Mouse (Mus musculus): ENCODE measurements around the gene Fgf2.

The Fgf2 gene

GRCm38 (mm10) chr3:37407598-37407997 is 59.5 kb downstream of the Fgf2 start:
- DNase-seq (ENCODE audit: inconsistent age in 2 of 2, low spot score in 1 of 2): no peak

- no peak for DNase-seq (ENCODE audit: inconsistent age in 2 of 2, low spot score in 1 of 2)
Measured at GRCm38 (mm10) chr3:37413446-37413845, 65.3 kb downstream of the Fgf2 start.

- peak; percentile 78 to 90 for DNase-seq (ENCODE audit: inconsistent age in 2 of 2, low spot score in 1 of 2)
Measured at GRCm38 (mm10) chr3:37414413-37414960, 66.3 kb downstream of the Fgf2 start.

GRCm38 (mm10) chr3:37418341-37418740 is 70.2 kb downstream of the Fgf2 start:
- DNase-seq (ENCODE audit: inconsistent age in 2 of 2, low spot score in 1 of 2): peak in 1 of 2 experiments; percentile 37

DNA sequence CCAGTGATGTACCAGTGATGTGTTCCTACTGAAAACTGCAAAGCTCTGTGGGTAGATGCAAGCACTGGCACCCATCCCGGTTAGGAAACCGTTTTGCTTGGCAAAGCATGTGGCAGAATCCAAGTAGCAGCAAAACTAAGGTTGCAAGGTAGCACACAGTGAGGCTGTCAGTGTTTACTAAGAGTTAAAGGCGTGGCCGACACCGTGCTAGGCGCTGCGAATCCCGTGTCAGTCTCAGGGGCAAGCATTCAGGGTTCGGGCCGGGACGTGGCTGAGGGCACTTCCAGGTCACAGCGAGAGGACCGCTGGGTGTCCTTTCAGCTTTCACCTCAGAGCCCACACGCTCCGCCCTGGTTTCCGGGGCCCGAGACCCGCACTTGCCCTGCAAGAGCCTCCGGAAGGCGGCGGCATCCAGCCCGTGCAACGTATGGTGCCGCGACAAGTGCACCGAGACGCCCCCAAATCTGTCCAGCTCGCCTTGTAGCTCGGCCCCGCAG is 70.9 kb downstream of the Fgf2 start:
- DNase-seq (ENCODE audit: inconsistent age in 2 of 2, low spot score in 1 of 2): no peak

DNA sequence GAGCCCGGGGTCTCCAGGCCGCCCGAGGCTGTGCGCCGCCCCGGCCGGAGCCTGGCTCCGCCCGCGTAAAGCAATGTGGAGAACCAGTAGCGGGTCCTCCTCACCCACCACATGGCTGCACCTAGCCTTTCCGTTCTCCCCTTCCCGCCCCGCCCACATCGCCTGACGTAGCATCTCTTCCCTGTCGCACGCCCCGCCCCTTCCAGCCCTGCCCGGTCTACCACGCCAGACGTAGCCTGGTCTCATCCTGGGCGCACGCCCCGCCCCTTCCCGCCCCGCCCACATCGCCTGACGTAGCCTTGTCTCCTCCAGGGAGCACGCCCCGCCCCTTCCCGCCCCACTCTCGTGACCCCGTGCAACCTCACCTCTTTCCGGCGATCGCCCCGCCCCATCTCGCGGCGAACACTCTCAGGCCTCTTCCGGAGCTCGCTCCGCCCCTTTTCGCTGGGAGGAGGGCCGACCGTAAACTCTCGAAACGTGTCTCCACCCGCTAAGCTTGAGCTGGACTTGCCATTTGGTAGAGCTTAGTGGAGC is 71.4 kb downstream of the Fgf2 start, which contains the start of gene Spata5:
Gene Spata5 (plus strand): TSS at position 439 of the 534 bp plus-strand sequence.
- peak; percentile 98 to 99 for DNase-seq (ENCODE audit: inconsistent age in 2 of 2, low spot score in 1 of 2)

GRCm38 (mm10) chr3:37420072-37420471 is 71.9 kb downstream of the Fgf2 start, which contains the start of gene Nudt6:
TSS of gene Nudt6 (minus strand) at chr3:37420211.
- DNase-seq (ENCODE audit: inconsistent age in 2 of 2, low spot score in 1 of 2): peak; percentile 93 to 97

DNA sequence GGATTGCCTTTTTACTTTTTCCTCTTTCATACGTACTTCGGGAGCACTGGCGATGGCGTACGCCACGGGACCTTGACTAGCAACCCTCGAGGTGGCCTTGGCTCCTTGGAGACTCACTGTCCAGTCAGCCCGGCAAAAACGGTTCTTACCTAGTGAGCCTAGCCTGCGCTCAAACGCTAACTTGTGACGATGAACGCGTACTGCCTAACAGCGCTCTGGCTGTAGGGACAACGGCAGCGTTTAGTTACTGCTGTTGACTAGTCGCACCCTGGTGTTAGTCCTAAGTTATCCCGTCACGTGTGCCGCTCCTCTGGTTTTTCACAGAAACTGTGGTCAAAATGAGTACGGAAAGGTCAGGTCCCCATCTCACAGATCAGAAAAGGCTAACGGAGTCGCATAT is 72.5 kb downstream of the Fgf2 start:
- DNase-seq (ENCODE audit: inconsistent age in 2 of 2, low spot score in 1 of 2): peak; percentile 76 to 91

DNA sequence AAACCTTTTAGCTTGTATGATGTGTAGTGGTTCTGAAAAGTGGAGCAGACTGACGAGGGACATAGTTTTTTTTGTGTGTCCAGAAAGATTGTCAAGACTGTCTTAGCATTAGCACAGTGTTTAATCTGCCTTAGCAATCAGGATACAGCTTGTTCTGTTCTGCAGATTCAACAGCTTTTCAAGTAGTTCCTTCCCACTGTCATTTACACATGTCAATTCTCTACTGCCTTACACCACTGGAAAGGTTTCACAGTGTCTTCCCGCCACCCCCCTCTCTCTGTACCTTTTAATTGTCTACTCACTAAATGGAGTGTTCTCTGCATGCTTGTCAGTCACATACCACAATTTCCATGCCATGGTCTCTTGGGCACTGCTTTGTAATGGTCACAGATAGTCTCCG is 73.0 kb downstream of the Fgf2 start:
- DNase-seq (ENCODE audit: inconsistent age in 2 of 2, low spot score in 1 of 2): peak in 1 of 2 experiments; percentile 41

GRCm38 (mm10) chr3:37426069-37426468 is 77.9 kb downstream of the Fgf2 start:
- DNase-seq (ENCODE audit: inconsistent age in 2 of 2, low spot score in 1 of 2): no peak

- DNase-seq (ENCODE audit: inconsistent age in 2 of 2, low spot score in 1 of 2): no peak
Measured at GRCm38 (mm10) chr3:37430359-37430758, 82.2 kb downstream of the Fgf2 start.

DNA sequence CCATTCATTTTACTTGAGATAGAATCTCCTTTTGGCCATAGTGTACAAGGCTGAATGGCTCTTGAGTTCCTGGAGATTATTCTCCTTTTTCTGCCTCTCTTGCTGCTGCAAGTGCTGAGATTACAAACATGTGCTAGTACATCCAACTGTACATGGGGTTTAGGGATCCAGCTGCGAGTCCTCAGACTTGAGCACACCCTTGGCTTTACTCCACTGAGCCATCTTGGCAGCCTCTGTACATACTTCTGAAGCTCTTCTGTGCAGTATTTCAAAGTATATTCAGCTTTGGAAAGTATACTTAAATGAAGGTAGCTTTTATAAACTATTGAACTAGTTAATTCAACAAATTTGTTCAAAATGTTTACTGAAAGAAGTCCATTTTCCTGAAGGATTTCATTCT is 91.6 kb downstream of the Fgf2 start:
- no peak for DNase-seq (ENCODE audit: inconsistent age in 2 of 2, low spot score in 1 of 2)

DNA sequence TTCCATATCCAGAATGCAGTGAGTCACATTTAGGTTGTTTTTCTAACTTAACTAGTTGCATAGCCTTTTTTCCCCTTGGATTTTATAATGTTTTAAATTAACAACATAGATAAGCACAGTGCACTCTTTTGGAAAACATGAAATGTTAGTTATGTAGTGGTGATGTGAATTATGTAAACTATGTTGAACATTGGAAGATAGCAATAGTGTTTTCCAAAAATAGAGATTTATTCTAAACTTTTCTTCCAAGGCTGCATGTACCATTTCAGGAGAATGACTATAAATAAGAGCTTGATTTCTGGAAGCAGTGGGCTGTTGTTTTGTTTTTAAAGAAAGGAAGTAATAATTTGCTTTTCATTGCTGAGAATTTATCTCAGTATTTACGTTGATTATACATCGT is 95.3 kb downstream of the Fgf2 start:
- DNase-seq (ENCODE audit: inconsistent age in 2 of 2, low spot score in 1 of 2): no peak

GRCm38 (mm10) chr3:37455992-37456391 is 107.8 kb downstream of the Fgf2 start:
- DNase-seq (ENCODE audit: inconsistent age in 2 of 2, low spot score in 1 of 2): no peak
